Mouse (Mus musculus) olfactory bulb, adult 2 months (tissue): ENCODE results near the gene Emcn.

Experiments
- CTCF ChIP-seq: fragments of 200-500 bp; IDR thresholded peaks from 2 replicates; pipeline ENCODE4 v1.5.1; 2012; ENCODE audit warnings: low read depth, mild to moderate bottlenecking, low read length, moderate library complexity; ENCODE audit not compliant: insufficient read depth
- POLR2A ChIP-seq: fragments of 200-500 bp; IDR thresholded peaks from 2 replicates; pipeline ENCODE4 v1.6.1; 2012; ENCODE audit warnings: mild to moderate bottlenecking, low read depth, low read length, moderate library complexity; ENCODE audit not compliant: insufficient read depth

GRCm38 (mm10) chr3:137309959-137310358, 30.9 kb upstream of the Emcn start:
- TF ChIP-seq CTCF (no peak), POLR2A (no peak)
